Mouse (Mus musculus): ENCODE data around the gene Gemin5.
"Not testable (repeated sequence)": the region's sequence is repeated elsewhere in the genome, so short reads cannot be mapped to it uniquely, and the experiment has no call there.

Gemin5 gene

GRCm38 (mm10) chr11:58168167-58168915, at the start of gene Gemin5:
TSS of gene Gemin5 (minus strand) at chr11:58168539.
- ATAC-seq (ENCODE audit: insufficient number of reproducible peaks, low FRiP score, low TSS enrichment) = peak; percentile 72; the same call in 1 of the 2 replicates

GRCm38 (mm10) chr11:58216823-58217222, 48.5 kb upstream of the Gemin5 start:
- no peak for ATAC-seq (ENCODE audit: insufficient number of reproducible peaks, low FRiP score, low TSS enrichment)

- no peak for ATAC-seq (ENCODE audit: insufficient number of reproducible peaks, low FRiP score, low TSS enrichment)
These were observed 47.5 kb upstream of the Gemin5 start for GRCm38 (mm10) chr11:58215814-58216213.

DNA sequence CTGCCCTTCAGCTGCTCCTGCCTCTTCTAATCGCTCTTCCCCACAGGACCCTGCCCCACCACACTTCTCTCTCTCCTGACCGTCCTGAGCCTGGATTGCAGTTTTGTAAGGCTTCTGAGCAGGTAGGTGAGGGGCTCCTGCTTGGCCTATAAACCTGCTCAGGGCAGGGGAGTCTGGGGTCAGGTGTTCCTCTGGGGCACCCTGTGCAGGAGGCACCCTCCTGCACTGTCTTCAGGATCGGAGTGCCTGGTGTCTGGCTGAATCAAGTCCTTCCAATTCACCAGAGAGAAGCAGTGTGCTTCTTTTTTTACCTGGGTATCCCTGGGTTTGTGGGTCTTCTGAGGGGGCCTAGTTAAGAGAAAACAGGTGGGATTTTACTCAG, 46.7 kb upstream of the Gemin5 start:
- ATAC-seq (ENCODE audit: insufficient number of reproducible peaks, low FRiP score, low TSS enrichment) = not testable (repeated sequence)

DNA sequence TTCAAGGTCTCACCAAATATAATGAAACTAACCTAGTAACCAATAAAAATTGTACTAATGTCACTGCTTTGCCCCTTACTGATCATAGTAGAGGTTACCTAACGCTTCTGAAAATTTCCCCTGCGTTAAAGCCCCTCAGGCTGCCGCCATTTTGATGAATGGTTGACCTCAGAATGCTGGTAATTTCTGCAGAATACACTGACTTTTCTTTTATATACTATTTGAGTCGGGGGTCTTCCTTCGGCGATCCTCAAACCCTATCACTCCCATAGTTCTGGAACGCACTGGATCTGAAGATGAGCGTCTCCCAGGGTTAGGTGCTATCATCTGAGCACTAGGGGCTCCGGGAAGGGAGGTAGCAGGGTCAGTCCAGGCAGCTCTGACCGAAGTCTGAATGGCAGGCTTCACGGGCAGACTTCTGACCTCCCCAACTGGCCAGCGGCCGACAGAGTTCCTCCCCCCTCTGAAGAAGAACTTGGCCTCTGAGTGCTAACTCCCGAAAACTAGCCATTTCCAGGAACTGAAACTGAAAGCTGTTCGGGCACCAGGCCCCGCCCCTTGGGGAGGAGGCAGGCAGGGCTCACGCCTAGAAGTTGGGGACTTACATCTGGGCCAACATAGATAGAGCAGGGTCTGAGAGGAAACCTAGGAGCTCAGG, 46.2 kb upstream of the Gemin5 start:
- no peak for ATAC-seq (ENCODE audit: insufficient number of reproducible peaks, low FRiP score, low TSS enrichment)

DNA sequence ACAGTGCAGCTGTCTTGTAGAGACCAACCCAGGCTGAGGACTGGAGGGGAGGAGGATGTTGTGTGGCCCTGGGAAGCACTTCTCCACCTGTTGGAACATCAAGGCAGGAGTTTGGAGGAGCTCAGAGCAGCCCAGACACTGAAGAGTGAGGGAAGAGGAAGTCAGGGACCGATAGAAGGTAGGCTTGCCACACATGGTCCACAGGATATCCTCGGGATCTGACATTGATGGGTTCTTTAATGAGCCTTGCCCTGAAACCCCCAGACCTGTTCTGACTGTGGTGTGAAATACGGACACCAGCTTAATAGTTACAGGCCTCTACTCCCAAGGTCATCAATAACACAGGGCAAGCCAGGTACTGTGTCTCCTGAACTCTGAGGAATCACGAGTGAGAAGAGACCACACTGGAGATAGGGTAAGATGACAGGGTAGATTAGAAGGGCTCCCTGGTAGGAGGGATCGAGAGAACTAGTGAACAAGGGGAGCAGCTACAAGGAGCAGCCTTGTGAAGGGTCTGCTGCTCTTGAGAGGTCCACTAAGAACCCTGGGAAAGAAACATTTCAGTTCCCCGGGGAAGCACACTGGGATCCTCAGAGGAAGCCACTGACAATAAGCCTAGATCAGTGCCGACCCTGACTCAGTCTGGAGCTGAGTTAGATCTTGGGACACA, 45.5 kb upstream of the Gemin5 start:
- ATAC-seq (ENCODE audit: insufficient number of reproducible peaks, low FRiP score, low TSS enrichment) = no peak

- ATAC-seq (ENCODE audit: insufficient number of reproducible peaks, low FRiP score, low TSS enrichment) = no peak
These were observed 43.3 kb upstream of the Gemin5 start for GRCm38 (mm10) chr11:58211682-58212067.

DNA sequence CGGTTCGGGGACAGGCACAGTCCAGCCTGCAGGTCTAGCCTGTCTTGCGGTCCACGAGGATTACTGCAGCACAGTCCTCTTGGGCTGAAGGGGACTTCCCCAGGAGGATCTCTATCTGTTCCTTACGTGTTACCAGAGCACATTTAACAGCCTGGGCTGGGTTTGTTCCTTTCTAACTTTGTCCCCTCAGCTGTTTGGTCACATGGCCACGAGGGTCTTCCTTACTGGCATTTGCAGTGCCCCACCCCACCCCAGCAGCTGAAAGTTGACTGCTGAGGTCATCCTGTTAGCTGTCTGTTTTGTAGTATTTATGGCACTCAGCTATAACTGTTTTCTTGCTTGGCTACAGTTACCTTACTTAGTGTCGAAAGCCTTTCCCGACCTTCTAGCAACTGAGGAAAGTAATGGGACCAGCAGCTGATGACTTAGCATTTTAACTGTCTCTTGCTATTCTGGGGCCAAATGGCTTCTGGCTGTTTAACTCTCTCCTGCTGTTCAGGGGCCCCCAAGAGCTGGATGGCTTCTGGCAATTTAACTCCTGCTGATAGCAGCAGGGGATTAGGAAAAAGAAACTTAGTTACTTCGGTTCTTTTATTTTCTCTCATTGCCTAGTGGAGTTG, 42.8 kb upstream of the Gemin5 start:
- no peak for ATAC-seq (ENCODE audit: insufficient number of reproducible peaks, low FRiP score, low TSS enrichment)

GRCm38 (mm10) chr11:58210321-58210886, 42.1 kb upstream of the Gemin5 start:
- ATAC-seq (ENCODE audit: insufficient number of reproducible peaks, low FRiP score, low TSS enrichment) = no peak

DNA sequence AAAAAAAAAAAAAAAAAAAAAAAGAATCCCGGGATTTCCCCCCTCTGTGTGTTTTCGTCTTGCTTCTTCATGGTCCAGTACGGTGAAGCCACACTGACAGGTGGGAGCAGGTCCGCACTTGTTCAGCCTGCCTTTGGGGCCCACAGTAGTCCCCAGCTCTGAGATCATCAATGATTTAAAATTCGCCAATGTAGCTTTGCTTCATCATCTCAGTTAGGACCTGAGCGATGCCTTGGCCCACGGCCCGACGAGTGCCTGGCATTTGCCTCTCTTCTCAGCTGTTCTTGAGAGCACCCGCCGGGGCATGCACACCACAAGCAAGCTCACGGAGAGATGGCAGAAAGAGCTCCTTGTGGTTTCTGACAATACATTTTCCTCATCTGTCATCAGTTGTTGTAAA, 32.7 kb upstream of the Gemin5 start:
- no peak for ATAC-seq (ENCODE audit: insufficient number of reproducible peaks, low FRiP score, low TSS enrichment)

DNA sequence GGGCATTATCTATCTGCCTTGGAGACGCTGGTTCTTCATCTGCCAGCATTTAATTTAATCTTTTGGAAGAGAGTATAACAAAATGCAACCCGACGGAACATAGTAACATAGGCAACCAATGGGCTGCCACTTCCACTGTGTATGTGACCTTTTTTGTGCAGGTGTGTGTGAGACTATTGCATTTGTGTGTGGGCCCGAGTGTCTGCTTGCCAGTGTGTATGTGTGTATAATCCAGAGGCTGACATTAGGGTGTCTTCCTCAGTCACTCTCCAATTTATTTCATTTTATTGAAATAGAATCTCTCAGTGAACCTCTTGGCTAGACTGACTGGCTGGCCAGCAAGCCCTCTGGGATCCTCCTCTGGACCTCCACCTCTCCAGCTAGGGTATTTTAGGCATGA, 31.9 kb upstream of the Gemin5 start:
- no peak for ATAC-seq (ENCODE audit: insufficient number of reproducible peaks, low FRiP score, low TSS enrichment)

DNA sequence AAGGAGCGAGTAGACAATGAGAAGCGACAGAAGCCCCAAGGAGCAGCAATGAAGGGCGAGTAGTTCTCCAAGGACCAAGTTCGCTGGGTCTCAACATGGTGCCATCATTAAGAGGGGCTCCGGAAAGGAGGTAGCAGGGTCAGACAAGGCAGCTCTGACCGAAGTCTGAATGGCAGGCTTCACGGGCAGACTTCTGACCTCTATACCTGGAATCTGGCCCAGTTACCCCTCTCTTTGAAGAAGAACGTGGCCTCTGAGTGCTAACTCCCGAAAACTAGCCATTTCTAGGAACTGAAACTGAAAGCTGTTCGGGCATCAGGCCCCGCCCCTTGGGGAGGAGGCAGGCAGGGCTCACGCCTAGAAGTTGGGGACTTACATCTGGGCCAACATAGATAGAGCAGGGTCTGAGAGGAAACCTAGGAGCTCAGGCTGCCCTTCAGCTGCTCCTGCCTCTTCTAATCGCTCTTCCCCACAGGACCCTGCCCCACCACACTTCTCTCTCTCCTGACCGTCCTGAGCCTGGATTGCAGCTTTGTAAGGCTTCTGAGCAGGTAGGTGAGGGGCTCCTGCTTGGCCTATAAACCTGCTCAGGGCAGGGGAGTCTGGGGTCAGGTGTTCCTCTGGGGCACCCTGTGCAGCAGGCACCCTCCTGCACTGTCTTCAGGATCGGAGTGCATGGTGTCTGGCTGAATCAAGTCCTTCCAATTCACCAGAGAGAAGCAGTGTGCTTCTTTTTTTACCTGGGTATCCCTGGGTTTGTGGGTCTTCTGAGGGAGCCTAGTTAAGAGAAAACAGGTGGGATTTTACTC, 31.1 kb upstream of the Gemin5 start, which contains the start of the genes Igtp and Irgm2:
TSS of gene Igtp (plus strand) at position 328 of the 809 bp plus-strand sequence.
TSS of gene Irgm2 (plus strand) at position 390 of the 809 bp plus-strand sequence.
- ATAC-seq (ENCODE audit: insufficient number of reproducible peaks, low FRiP score, low TSS enrichment) = not testable (repeated sequence)

DNA sequence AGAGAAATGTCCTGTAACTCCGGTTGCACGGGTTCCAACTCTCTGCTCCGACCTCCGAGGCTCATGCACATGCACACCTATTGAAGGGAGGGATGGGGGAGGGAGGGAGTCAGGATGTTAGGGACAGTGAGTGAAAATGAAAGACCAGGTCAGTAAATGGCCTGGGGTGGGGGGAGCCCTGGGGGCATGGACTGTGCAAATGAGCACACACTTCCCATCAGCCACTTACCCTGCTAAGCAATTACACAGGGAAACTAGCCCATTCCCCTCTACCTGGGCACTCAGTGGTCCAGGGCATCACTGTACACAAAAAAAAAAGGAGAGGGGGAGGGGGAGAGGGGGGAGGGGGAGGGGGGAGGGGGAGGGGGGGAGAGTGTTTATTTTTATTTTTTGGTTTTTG, 30.3 kb upstream of the Gemin5 start:
- ATAC-seq (ENCODE audit: insufficient number of reproducible peaks, low FRiP score, low TSS enrichment) = no peak

DNA sequence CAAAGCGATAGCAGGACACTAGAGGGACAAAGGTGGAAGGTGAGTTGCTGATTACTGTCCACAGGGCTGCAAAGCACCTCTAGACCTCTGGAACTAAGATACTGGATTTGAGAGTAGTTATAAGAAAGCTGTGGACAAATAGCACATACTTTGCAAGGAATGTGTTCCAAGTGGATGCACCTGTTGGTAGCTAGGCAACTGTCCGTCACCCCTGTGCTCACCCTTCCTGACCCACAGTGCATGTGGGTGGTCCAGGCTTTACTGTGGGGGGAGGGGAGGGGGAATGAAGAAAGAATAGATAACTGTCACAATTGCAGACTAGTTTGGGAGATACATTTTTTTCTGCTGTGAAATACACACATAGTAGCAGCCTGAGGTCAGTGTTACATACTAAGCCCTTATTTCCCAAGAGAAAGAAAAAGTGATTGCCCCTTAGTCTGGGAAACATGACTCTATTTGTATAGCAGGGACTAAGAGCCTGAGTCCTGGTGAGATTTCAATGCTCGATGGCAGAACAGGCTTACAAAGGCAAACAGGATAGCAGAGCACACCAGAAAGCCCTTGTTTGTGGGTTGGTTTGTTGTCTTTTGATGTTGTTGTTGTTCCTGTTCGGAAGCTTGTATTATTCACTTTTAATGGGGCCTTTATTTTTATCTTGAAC, 25.7 kb upstream of the Gemin5 start:
- ATAC-seq (ENCODE audit: insufficient number of reproducible peaks, low FRiP score, low TSS enrichment) = no peak

DNA sequence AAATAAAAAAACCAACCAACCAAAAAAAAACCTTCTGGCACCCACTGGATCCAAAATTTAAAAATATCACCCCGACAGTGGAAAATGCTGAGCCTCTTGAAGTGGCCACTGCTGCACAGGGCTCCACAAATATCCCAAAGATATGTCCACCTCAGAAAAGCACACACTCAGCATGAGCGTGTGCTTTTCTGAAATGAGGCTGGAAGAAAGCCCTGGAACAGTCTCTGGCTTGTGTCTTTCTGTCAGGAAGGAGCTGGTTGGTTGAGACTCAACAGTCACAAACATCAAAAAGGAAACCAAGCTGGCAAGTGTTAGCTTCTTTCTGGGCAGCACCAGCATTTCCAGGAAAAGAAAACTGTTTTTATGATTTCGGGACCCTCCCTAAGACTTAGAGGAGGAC, 25.0 kb upstream of the Gemin5 start:
- ATAC-seq (ENCODE audit: insufficient number of reproducible peaks, low FRiP score, low TSS enrichment) = peak; percentile 76; the same call in 1 of the 2 replicates

GRCm38 (mm10) chr11:58189675-58190074, 21.3 kb upstream of the Gemin5 start:
- no peak for ATAC-seq (ENCODE audit: insufficient number of reproducible peaks, low FRiP score, low TSS enrichment)

GRCm38 (mm10) chr11:58183579-58183978, 15.2 kb upstream of the Gemin5 start:
- no peak for ATAC-seq (ENCODE audit: insufficient number of reproducible peaks, low FRiP score, low TSS enrichment)

DNA sequence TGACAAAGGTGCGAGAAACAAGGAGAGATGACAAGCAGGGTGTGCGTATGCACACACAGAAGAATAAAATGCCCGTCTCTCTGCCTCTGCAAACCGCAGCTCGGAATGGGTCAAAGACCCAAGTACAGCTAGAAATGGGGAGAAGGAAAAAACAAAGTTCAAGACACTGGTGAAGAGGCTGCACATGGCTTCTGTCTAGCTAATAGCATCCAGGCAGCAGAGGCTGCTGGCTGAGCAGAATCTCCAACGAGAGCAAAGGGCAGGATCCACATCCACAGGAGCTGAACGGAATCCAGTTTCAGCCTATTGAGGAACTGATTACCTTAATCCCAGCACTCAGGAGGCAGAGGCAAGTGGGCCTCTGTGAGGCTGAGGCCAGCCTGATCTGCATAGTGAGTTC, 12.4 kb upstream of the Gemin5 start:
- no peak for ATAC-seq (ENCODE audit: insufficient number of reproducible peaks, low FRiP score, low TSS enrichment)

- not testable (repeated sequence) for ATAC-seq (ENCODE audit: insufficient number of reproducible peaks, low FRiP score, low TSS enrichment)
These were observed 11.6 kb upstream of the Gemin5 start for GRCm38 (mm10) chr11:58179986-58180385.
